Mouse (Mus musculus): Measurements from ENCODE around the gene Erich3.
"Not testable (repeated sequence)": the region's sequence is repeated elsewhere in the genome, so short reads cannot be mapped to it uniquely, and the experiment has no call there.

Erich3 gene

GRCm38 (mm10) chr3:154663545-154663944, at the start of gene Erich3:
Gene Erich3, plus strand, starts transcription at chr3:154663859.
- no peak for DNase-seq (ENCODE audit: low spot score in 2 of 2)

GRCm38 (mm10) chr3:154614771-154615170, 48.9 kb upstream of the Erich3 start:
- DNase-seq (ENCODE audit: low spot score in 2 of 2): no peak

GRCm38 (mm10) chr3:154615304-154615703, 48.4 kb upstream of the Erich3 start:
- no peak for DNase-seq (ENCODE audit: low spot score in 2 of 2)

GRCm38 (mm10) chr3:154616106-154616505, 47.6 kb upstream of the Erich3 start:
- DNase-seq (ENCODE audit: low spot score in 2 of 2): no peak

- DNase-seq (ENCODE audit: low spot score in 2 of 2): no peak
Measured at GRCm38 (mm10) chr3:154628284-154628683, 35.4 kb upstream of the Erich3 start.

- not testable (repeated sequence) for DNase-seq (ENCODE audit: low spot score in 2 of 2)
Measured at GRCm38 (mm10) chr3:154631281-154631680, 32.4 kb upstream of the Erich3 start.

- no peak for DNase-seq (ENCODE audit: low spot score in 2 of 2)
Measured at GRCm38 (mm10) chr3:154633091-154633490, 30.6 kb upstream of the Erich3 start.

- DNase-seq (ENCODE audit: low spot score in 2 of 2): no peak
Measured at GRCm38 (mm10) chr3:154646638-154647442, 16.8 kb upstream of the Erich3 start.

- DNase-seq (ENCODE audit: low spot score in 2 of 2): no peak
Measured at GRCm38 (mm10) chr3:154647443-154647780, 16.2 kb upstream of the Erich3 start.

GRCm38 (mm10) chr3:154649411-154650285, 14.0 kb upstream of the Erich3 start:
- DNase-seq (ENCODE audit: low spot score in 2 of 2): no peak

- DNase-seq (ENCODE audit: low spot score in 2 of 2): no peak
Measured at GRCm38 (mm10) chr3:154651192-154651821, 12.4 kb upstream of the Erich3 start.

- no peak for DNase-seq (ENCODE audit: low spot score in 2 of 2)
Measured at GRCm38 (mm10) chr3:154652581-154653420, 10.9 kb upstream of the Erich3 start.

- DNase-seq (ENCODE audit: low spot score in 2 of 2): no peak
Measured at GRCm38 (mm10) chr3:154653454-154653853, 10.2 kb upstream of the Erich3 start.

- no peak for DNase-seq (ENCODE audit: low spot score in 2 of 2)
Measured at GRCm38 (mm10) chr3:154654284-154654683, 9.4 kb upstream of the Erich3 start.

GRCm38 (mm10) chr3:154654901-154655300, 8.8 kb upstream of the Erich3 start:
- no peak for DNase-seq (ENCODE audit: low spot score in 2 of 2)

- DNase-seq (ENCODE audit: low spot score in 2 of 2): no peak
Measured at GRCm38 (mm10) chr3:154655711-154656110, 7.9 kb upstream of the Erich3 start.

- no peak for DNase-seq (ENCODE audit: low spot score in 2 of 2)
Measured at GRCm38 (mm10) chr3:154663976-154664581, 420 bp downstream of the Erich3 start.

- no peak for DNase-seq (ENCODE audit: low spot score in 2 of 2)
Measured at GRCm38 (mm10) chr3:154664636-154665035, 977 bp downstream of the Erich3 start.

GRCm38 (mm10) chr3:154668485-154668884, 4.8 kb downstream of the Erich3 start:
- no peak for DNase-seq (ENCODE audit: low spot score in 2 of 2)

- DNase-seq (ENCODE audit: low spot score in 2 of 2): no peak
Measured at GRCm38 (mm10) chr3:154670584-154670983, 6.9 kb downstream of the Erich3 start.

GRCm38 (mm10) chr3:154671013-154671412, 7.4 kb downstream of the Erich3 start:
- no peak for DNase-seq (ENCODE audit: low spot score in 2 of 2)

Measured in urinary bladder, postnatal 36 days (tissue).